Mouse (Mus musculus): ENCODE results near the gene Ckap4. TPM values are rescaled to one million over a fixed set of nuclear protein-coding genes. Genes with fewer than 3 reads are reported as not detected.

Ckap4 gene
- total RNA-seq, 1 experiment = 86.8 TPM

GRCm38 (mm10) chr10:84481327-84481671, 52.6 kb downstream of the Ckap4 start:
- H3K36me3 ChIP-seq (ENCODE audit: control insufficient read depth, insufficient read depth, low read length, poor library complexity, severe bottlenecking) = no peaks in the 10 kb centered on the region
- in situ Hi-C loops (cut with MboI; ENCODE audit: low sequenced_read_pairs in 2 of 2, unreplicated experiment in 2 of 2) = no loop called here

GRCm38 (mm10) chr10:84480667-84481326, 53.1 kb downstream of the Ckap4 start:
- no peak overlapping the region for H3K4me3 ChIP-seq (ENCODE audit: insufficient read depth in 1 of 2, low read depth in 1 of 2, low read length in 2 of 2, poor library complexity in 1 of 2, severe bottlenecking in 1 of 2)
- H3K4me1 ChIP-seq (ENCODE audit: control insufficient read depth in 2 of 2, insufficient read depth in 2 of 2, low read length in 2 of 2, poor library complexity in 1 of 2) = peaks cover 0 to 2% of the 10 kb centered on the region in 2 experiments; a peak in 1 of 4 replicates
- in situ Hi-C loops (cut with MboI; ENCODE audit: low sequenced_read_pairs in 2 of 2, unreplicated experiment in 2 of 2) = no loop called here
- no peak for DNase-seq (ENCODE audit: low read depth, low spot score)
- H3K9ac ChIP-seq (ENCODE audit: insufficient read depth, low read depth, low read length, poor library complexity, severe bottlenecking) = no peak overlapping the region
- no peaks in the 10 kb centered on the region for H3K36me3 ChIP-seq (ENCODE audit: control insufficient read depth, insufficient read depth, low read length, poor library complexity, severe bottlenecking)
- H3K27ac ChIP-seq (ENCODE audit: insufficient read depth, low read depth, low read length, poor library complexity, severe bottlenecking) = no peak overlapping the region
- no peaks in the 10 kb centered on the region for H3K9me3 ChIP-seq (ENCODE audit: control insufficient read depth, insufficient read depth, low read depth, low read length)
- no peak for TF ChIP-seq HCFC1 (IDR thresholded peaks at IDR 0.05; ENCODE audit: borderline replicate concordance, insufficient read depth, low read length)
- TF ChIP-seq ZC3H11A (IDR thresholded peaks at IDR 0.05; ENCODE audit: borderline replicate concordance, low read depth, low read length) = no peak

More at GRCm38 (mm10) chr10:84481327-84481671, 52.6 kb downstream of the Ckap4 start:
- Histone ChIP-seq H3K9me3 (ENCODE audit: control insufficient read depth, insufficient read depth, low read depth, low read length) (no peaks in the 10 kb centered on the region), H3K9ac (ENCODE audit: insufficient read depth, low read depth, low read length, poor library complexity, severe bottlenecking) (no peak overlapping the region), H3K4me3 (ENCODE audit: insufficient read depth in 1 of 2, low read depth in 1 of 2, low read length in 2 of 2, poor library complexity in 1 of 2, severe bottlenecking in 1 of 2) (no peak overlapping the region), H3K27ac (ENCODE audit: insufficient read depth, low read depth, low read length, poor library complexity, severe bottlenecking) (no peak overlapping the region), H3K4me1 (ENCODE audit: control insufficient read depth in 2 of 2, insufficient read depth in 2 of 2, low read length in 2 of 2, poor library complexity in 1 of 2) (peaks cover 0 to 2% of the 10 kb centered on the region in 2 experiments; a peak in 1 of 4 replicates)
- TF ChIP-seq MAFK (IDR thresholded peaks at IDR 0.05; ENCODE audit: insufficient read depth, low read depth, low read length) (no peak), ZC3H11A (IDR thresholded peaks at IDR 0.05; ENCODE audit: borderline replicate concordance, low read depth, low read length) (no peak), ZNF384 (IDR thresholded peaks at IDR 0.05; ENCODE audit: low read depth, low read length) (no peak), CHD2 (IDR thresholded peaks at IDR 0.05; ENCODE audit: low read depth, low read length) (no peak), HCFC1 (IDR thresholded peaks at IDR 0.05; ENCODE audit: borderline replicate concordance, insufficient read depth, low read length) (no peak)
- no peak for DNase-seq (ENCODE audit: low read depth, low spot score)

DNA sequence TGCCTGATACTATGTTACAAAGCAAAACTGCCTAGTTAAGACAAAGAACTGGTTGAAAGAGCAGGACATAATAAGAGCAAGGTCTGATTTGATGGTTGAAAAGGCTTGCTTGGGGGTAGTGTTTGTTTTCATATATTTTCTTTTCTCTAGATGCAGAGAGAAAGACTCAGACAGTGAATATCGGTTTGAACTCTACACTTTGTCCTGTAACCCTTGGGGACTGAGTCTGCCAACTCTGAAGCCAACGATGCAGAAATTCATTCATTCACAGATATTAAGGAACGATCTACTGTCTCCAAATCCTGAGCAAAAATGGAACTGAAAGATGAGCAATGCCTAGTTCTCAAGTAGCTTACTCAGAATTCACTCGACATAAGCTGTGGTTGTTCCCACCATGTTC, 53.7 kb downstream of the Ckap4 start:
- H3K4me3 ChIP-seq (ENCODE audit: insufficient read depth in 1 of 2, low read depth in 1 of 2, low read length in 2 of 2, poor library complexity in 1 of 2, severe bottlenecking in 1 of 2) = no peak overlapping the region
- peaks cover 0 to 2% of the 10 kb centered on the region in 2 experiments; a peak in 1 of 4 replicates for H3K4me1 ChIP-seq (ENCODE audit: control insufficient read depth in 2 of 2, insufficient read depth in 2 of 2, low read length in 2 of 2, poor library complexity in 1 of 2)
- no peak for TF ChIP-seq CHD2 (IDR thresholded peaks at IDR 0.05; ENCODE audit: low read depth, low read length)
- no peak for TF ChIP-seq ZC3H11A (IDR thresholded peaks at IDR 0.05; ENCODE audit: borderline replicate concordance, low read depth, low read length)
- no peak for TF ChIP-seq MAFK (IDR thresholded peaks at IDR 0.05; ENCODE audit: insufficient read depth, low read depth, low read length)
- no peak for TF ChIP-seq ZNF384 (IDR thresholded peaks at IDR 0.05; ENCODE audit: low read depth, low read length)
- TF ChIP-seq HCFC1 (IDR thresholded peaks at IDR 0.05; ENCODE audit: borderline replicate concordance, insufficient read depth, low read length) = no peak
- no peaks in the 10 kb centered on the region for H3K36me3 ChIP-seq (ENCODE audit: control insufficient read depth, insufficient read depth, low read length, poor library complexity, severe bottlenecking)
- DNase-seq (ENCODE audit: low read depth, low spot score) = no peak
- H3K9ac ChIP-seq (ENCODE audit: insufficient read depth, low read depth, low read length, poor library complexity, severe bottlenecking) = no peak overlapping the region
- no peak overlapping the region for H3K27ac ChIP-seq (ENCODE audit: insufficient read depth, low read depth, low read length, poor library complexity, severe bottlenecking)
- no peaks in the 10 kb centered on the region for H3K9me3 ChIP-seq (ENCODE audit: control insufficient read depth, insufficient read depth, low read depth, low read length)
- in situ Hi-C loops (cut with MboI; ENCODE audit: low sequenced_read_pairs in 2 of 2, unreplicated experiment in 2 of 2) = no loop called here

DNA sequence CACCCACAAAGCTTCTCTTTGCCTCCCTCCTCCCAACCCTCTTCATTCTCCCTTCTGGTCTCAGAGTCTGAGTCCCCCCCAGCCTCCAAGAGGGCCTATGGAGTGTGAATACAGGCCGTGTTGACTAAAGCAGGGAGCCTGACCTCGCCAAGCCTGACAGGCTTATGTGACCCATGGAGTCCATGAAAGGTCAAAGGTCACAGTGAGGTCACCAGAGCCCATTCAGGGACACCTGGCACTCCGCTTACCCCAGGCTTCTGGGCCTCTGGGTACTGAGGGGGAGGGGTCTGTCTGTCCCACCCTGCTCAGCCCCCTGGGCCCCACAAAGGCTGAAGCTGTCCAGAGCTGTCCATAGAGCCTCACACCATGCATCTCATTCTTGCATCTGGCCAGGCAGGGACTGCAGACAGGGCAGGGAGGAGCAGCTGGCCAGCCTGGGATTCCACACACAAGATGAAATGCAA, 56.2 kb downstream of the Ckap4 start:
- Histone ChIP-seq H3K9ac (ENCODE audit: insufficient read depth, low read depth, low read length, poor library complexity, severe bottlenecking) (no peak overlapping the region), H3K36me3 (ENCODE audit: control insufficient read depth, insufficient read depth, low read length, poor library complexity, severe bottlenecking) (no peaks in the 10 kb centered on the region), H3K27ac (ENCODE audit: insufficient read depth, low read depth, low read length, poor library complexity, severe bottlenecking) (no peak overlapping the region), H3K4me3 (ENCODE audit: insufficient read depth in 1 of 2, low read depth in 1 of 2, low read length in 2 of 2, poor library complexity in 1 of 2, severe bottlenecking in 1 of 2) (no peak overlapping the region), H3K9me3 (ENCODE audit: control insufficient read depth, insufficient read depth, low read depth, low read length) (no peaks in the 10 kb centered on the region), H3K4me1 (ENCODE audit: control insufficient read depth in 2 of 2, insufficient read depth in 2 of 2, low read length in 2 of 2, poor library complexity in 1 of 2) (peaks cover 0 to 2% of the 10 kb centered on the region in 2 experiments; a peak in 1 of 4 replicates)
- in situ Hi-C loops (cut with MboI; ENCODE audit: low sequenced_read_pairs in 2 of 2, unreplicated experiment in 2 of 2) = no loop called here
- no peak for TF ChIP-seq ZNF384 (IDR thresholded peaks at IDR 0.05; ENCODE audit: low read depth, low read length)
- TF ChIP-seq MAFK (IDR thresholded peaks at IDR 0.05; ENCODE audit: insufficient read depth, low read depth, low read length) = no peak
- TF ChIP-seq HCFC1 (IDR thresholded peaks at IDR 0.05; ENCODE audit: borderline replicate concordance, insufficient read depth, low read length) = no peak
- TF ChIP-seq ZC3H11A (IDR thresholded peaks at IDR 0.05; ENCODE audit: borderline replicate concordance, low read depth, low read length) = no peak
- no peak for TF ChIP-seq CHD2 (IDR thresholded peaks at IDR 0.05; ENCODE audit: low read depth, low read length)
- DNase-seq (ENCODE audit: low read depth, low spot score) = no peak

All from ES-E14 (cell line).